Mouse (Mus musculus) hindbrain, embryonic 13.5 days (tissue): ENCODE data around the gene Dlst. TPM values are rescaled to one million over a fixed set of nuclear protein-coding genes. Genes with fewer than 3 reads are reported as not detected.

ENCODE experiments used
- ATAC-seq: fragments of 200-750 bp; cut with Nextera tagmentation; 2 replicates; pipeline ENCODE4 v1.8.0; 2017; ENCODE audit warnings: moderate TSS enrichment; ENCODE audit not compliant: low FRiP score
- H3K27ac ChIP-seq: fragments of 300-500 bp; sonication (generic); 2 replicates; pipeline ENCODE4 v1.5.1; 2015; ENCODE audit warnings: inconsistent platforms, mild to moderate bottlenecking, moderate library complexity
- H3K27me3 ChIP-seq: fragments of 300-500 bp; sonication (generic); 2 replicates; pipeline ENCODE4 v1.6.1; 2015; ENCODE audit warnings: mild to moderate bottlenecking, inconsistent platforms
- H3K36me3 ChIP-seq: fragments of 300-500 bp; sonication (generic); 2 replicates; pipeline ENCODE4 v1.6.1; 2015; ENCODE audit warnings: mild to moderate bottlenecking, inconsistent platforms
- H3K4me1 ChIP-seq: fragments of 300-500 bp; sonication (generic); replicated peaks from 2 replicates; pipeline ENCODE4 v1.6.1; 2015; ENCODE audit warnings: inconsistent platforms
- H3K4me2 ChIP-seq: fragments of 300-500 bp; sonication (generic); 2 replicates; pipeline ENCODE4 v1.6.1; 2015; ENCODE audit warnings: inconsistent platforms, mild to moderate bottlenecking, moderate library complexity
- H3K4me3 ChIP-seq: fragments of 300-500 bp; sonication (generic); 2 replicates; pipeline ENCODE4 v1.5.1; 2015; ENCODE audit warnings: mild to moderate bottlenecking, inconsistent platforms
- H3K9ac ChIP-seq: fragments of 300-500 bp; sonication (generic); 2 replicates; pipeline ENCODE4 v1.6.1; 2015; ENCODE audit warnings: mild to moderate bottlenecking, inconsistent platforms
- H3K9me3 ChIP-seq: fragments of 300-500 bp; sonication (generic); 2 replicates; pipeline ENCODE4 v1.6.1; 2016; ENCODE audit warnings: inconsistent platforms
- WGBS: fragments of 180-500 bp; shearing (Covaris S2); methylation state at CpG from one replicate; pipeline ENCODE4 v1.1.7; 2015; 5-methylcytosine and 5-hydroxymethylcytosine counted together
- polyA plus RNA-seq: library from polyadenylated mRNA; unstranded; fragments of >200 nt; fragmentation: Nextera tagmentation; extraction: Ambion mirVana; gene quantifications from 2 replicates; pipeline ENCODE4 v1.2.1, GENCODE M21; 2015

Gene Dlst
- polyA plus RNA-seq, 1 experiment from 2014 or later, result 107 TPM

DNA sequence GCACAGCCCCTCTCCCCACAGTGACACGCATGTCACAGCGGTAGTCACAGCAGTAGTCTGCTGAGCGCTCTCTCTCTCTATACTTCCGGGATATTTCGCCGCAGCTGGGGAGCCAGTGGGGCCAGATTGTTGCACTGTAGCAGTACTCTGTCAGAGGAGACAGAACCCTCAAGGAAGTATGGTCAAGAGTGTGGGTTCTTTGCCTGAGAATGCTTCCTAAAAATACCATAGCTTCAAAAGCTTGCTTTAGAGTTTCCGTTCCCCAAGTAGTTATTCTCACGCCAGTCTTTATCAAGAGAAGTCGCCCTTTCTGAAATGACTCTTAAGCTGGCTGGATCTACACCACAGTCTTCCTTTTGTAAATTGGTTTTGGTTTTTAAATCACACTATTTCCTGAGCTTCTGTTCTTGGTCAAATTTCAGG, 12.5 kb downstream of the Dlst start:
- no peaks in the 10 kb centered on the region for H3K4me1 ChIP-seq
- peaks cover 88% of the 10 kb centered on the region for H3K36me3 ChIP-seq
- no peak overlapping the region for H3K4me3 ChIP-seq
- ATAC-seq, result no peak
- no peak overlapping the region for H3K27ac ChIP-seq
- no peaks in the 10 kb centered on the region for H3K27me3 ChIP-seq
- WGBS, result 94% methylated on average over 9 of the region's 9 CpGs
- H3K9ac ChIP-seq, result no peak overlapping the region
- no peak overlapping the region for H3K4me2 ChIP-seq
- no peaks in the 10 kb centered on the region for H3K9me3 ChIP-seq

DNA sequence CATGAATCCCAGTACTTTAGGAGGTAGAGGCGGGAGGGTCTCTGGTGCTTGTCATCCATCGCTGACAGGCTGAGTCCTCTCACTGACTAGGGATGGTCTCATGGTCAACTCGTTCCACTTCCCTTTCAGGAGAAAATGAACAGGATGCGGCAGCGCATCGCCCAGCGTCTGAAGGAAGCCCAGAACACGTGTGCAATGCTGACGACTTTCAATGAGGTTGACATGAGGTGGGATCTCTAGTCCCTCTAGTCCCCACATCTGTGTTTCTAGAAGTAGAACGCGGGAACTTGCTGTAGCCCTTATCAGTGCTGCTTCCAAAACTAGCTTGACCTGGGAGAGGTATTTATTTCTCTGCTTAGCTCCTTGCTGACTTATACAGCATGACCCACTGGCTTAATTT, 13.0 kb downstream of the Dlst start:
- Histone ChIP-seq H3K4me2 (no peak overlapping the region), H3K36me3 (peaks cover 88% of the 10 kb centered on the region), H3K4me3 (no peak overlapping the region), H3K4me1 (no peaks in the 10 kb centered on the region), H3K27me3 (no peaks in the 10 kb centered on the region), H3K27ac (no peak overlapping the region), H3K9ac (no peak overlapping the region), H3K9me3 (no peaks in the 10 kb centered on the region)
- ATAC-seq, result no peak
- 94% methylated on average over 11 of the region's 11 CpGs for WGBS

GRCm38 (mm10) chr12:85124751-85125150, 14.1 kb downstream of the Dlst start:
- no peak overlapping the region for H3K4me3 ChIP-seq
- WGBS, result 97% methylated on average over 5 of the region's 5 CpGs
- H3K27ac ChIP-seq, result no peak overlapping the region
- H3K9me3 ChIP-seq, result no peaks in the 10 kb centered on the region
- H3K27me3 ChIP-seq, result no peaks in the 10 kb centered on the region
- no peak overlapping the region for H3K9ac ChIP-seq
- no peak overlapping the region for H3K4me2 ChIP-seq
- no peak for ATAC-seq
- peaks cover 85% of the 10 kb centered on the region for H3K36me3 ChIP-seq
- H3K4me1 ChIP-seq, result no peaks in the 10 kb centered on the region

- 89% methylated on average over 8 of the region's 8 CpGs for WGBS
- Histone ChIP-seq H3K4me1 (no peaks in the 10 kb centered on the region), H3K4me2 (no peak overlapping the region), H3K9me3 (no peaks in the 10 kb centered on the region), H3K36me3 (peaks cover 82% of the 10 kb centered on the region), H3K9ac (no peak overlapping the region), H3K27ac (no peak overlapping the region), H3K27me3 (no peaks in the 10 kb centered on the region), H3K4me3 (no peak overlapping the region)
- no peak; the same call in 1 of the 2 replicates for ATAC-seq
Measured at GRCm38 (mm10) chr12:85126986-85127603, 16.5 kb downstream of the Dlst start.

GRCm38 (mm10) chr12:85129426-85129978, 18.9 kb downstream of the Dlst start:
- peaks cover 83% of the 10 kb centered on the region for H3K36me3 ChIP-seq

GRCm38 (mm10) chr12:85131361-85131760, 20.7 kb downstream of the Dlst start:
- no peak for ATAC-seq
- no peak overlapping the region for H3K4me2 ChIP-seq
- no peaks in the 10 kb centered on the region for H3K9me3 ChIP-seq
- H3K4me1 ChIP-seq, result no peaks in the 10 kb centered on the region; the same call in 1 of the 2 replicates
- H3K9ac ChIP-seq, result no peak overlapping the region
- H3K27me3 ChIP-seq, result no peaks in the 10 kb centered on the region
- peaks cover 91% of the 10 kb centered on the region for H3K36me3 ChIP-seq
- no peak overlapping the region for H3K27ac ChIP-seq
- no peak overlapping the region for H3K4me3 ChIP-seq
- 90% methylated on average over 6 of the region's 6 CpGs for WGBS

More at GRCm38 (mm10) chr12:85129426-85129978, 18.9 kb downstream of the Dlst start:
- Histone ChIP-seq H3K9me3 (no peaks in the 10 kb centered on the region), H3K27ac (no peak overlapping the region), H3K4me2 (no peak overlapping the region), H3K4me3 (no peak overlapping the region), H3K4me1 (no peaks in the 10 kb centered on the region), H3K9ac (no peak overlapping the region), H3K27me3 (no peaks in the 10 kb centered on the region)
- 96% methylated on average over 9 of the region's 9 CpGs for WGBS
- ATAC-seq, result no peak

DNA sequence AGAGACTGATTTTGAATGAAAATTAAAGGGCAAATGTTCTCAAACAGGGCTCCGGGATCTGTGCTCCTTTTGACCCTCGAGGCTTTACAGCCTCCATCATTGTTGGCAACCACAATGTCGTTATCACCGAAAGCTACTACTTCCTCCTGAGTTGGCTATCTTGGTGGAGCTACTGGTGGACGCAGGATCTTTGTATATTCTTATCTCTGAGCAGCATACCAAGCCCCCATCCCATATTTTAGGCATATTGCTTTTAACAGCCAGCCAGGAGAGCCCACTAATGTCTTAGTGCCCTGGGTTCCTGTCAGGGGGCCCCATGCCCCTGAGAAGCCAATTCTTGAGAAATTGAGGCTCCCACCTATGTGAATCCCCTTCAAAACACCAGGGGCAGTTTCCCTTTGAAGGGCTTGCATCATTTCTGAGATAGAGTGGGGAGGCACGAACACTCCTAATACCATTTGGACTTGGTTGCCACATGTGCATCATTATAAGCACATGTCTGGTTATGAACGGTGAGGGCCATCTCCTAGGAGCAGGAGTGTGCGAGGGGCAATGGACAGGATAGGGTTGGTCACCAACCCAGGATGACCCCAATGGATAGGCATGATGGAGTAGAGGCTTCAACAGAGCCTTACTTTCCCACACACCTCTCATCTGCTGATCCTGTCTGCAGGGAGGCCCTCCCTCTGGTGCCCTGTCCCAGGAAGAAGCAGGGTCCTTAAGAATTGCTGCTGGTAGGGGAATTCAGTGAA, 23.6 kb downstream of the Dlst start:
- H3K4me2 ChIP-seq, result no peak overlapping the region
- no peak overlapping the region for H3K9ac ChIP-seq
- H3K9me3 ChIP-seq, result no peaks in the 10 kb centered on the region
- 94% methylated on average over 8 of the region's 8 CpGs for WGBS
- H3K4me1 ChIP-seq, result no peaks in the 10 kb centered on the region; the same call in 1 of the 2 replicates
- no peak overlapping the region for H3K4me3 ChIP-seq
- peaks cover 88% of the 10 kb centered on the region for H3K36me3 ChIP-seq
- no peak overlapping the region for H3K27ac ChIP-seq
- no peak for ATAC-seq
- peaks cover 3% of the 10 kb centered on the region; the same call in 1 of the 2 replicates for H3K27me3 ChIP-seq

- 82% methylated on average over 19 of the region's 19 CpGs for WGBS
- Histone ChIP-seq H3K4me3 (no peak overlapping the region), H3K9ac (no peak overlapping the region), H3K27me3 (peaks cover 9% of the 10 kb centered on the region), H3K4me2 (no peak overlapping the region), H3K27ac (no peak overlapping the region), H3K4me1 (no peaks in the 10 kb centered on the region; the same call in 1 of the 2 replicates), H3K9me3 (no peaks in the 10 kb centered on the region), H3K36me3 (peaks cover 81% of the 10 kb centered on the region)
- ATAC-seq, result peak; percentile 2; the same call in 1 of the 2 replicates
Measured at GRCm38 (mm10) chr12:85135513-85136470, 25.2 kb downstream of the Dlst start.

DNA sequence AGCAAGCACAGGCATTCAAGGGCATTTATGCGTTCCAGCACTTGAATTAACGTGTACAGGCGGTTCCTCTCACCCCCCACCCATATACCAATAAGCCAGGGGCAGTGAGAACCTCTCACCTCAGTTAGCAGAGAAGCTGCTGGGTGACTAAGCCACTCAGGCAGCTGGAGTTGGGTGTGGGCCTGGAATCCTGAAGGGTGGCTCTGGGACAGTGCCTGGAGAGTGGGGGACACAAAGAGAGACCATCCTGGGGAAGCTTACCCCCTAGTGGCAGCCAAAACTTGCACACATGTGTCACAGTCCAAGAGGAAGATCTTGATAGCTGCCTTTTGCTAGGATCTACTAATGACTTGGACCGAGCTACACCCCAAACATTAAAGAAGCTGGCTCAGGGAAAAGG, 26.0 kb downstream of the Dlst start:
- 80% methylated on average over 4 of the region's 4 CpGs for WGBS
- H3K9me3 ChIP-seq, result no peaks in the 10 kb centered on the region
- no peaks in the 10 kb centered on the region; the same call in 1 of the 2 replicates for H3K4me1 ChIP-seq
- ATAC-seq, result no peak
- H3K27me3 ChIP-seq, result peaks cover 9% of the 10 kb centered on the region
- no peak overlapping the region for H3K4me2 ChIP-seq
- no peak overlapping the region for H3K9ac ChIP-seq
- peaks cover 74% of the 10 kb centered on the region for H3K36me3 ChIP-seq
- no peak overlapping the region for H3K4me3 ChIP-seq
- no peak overlapping the region for H3K27ac ChIP-seq

DNA sequence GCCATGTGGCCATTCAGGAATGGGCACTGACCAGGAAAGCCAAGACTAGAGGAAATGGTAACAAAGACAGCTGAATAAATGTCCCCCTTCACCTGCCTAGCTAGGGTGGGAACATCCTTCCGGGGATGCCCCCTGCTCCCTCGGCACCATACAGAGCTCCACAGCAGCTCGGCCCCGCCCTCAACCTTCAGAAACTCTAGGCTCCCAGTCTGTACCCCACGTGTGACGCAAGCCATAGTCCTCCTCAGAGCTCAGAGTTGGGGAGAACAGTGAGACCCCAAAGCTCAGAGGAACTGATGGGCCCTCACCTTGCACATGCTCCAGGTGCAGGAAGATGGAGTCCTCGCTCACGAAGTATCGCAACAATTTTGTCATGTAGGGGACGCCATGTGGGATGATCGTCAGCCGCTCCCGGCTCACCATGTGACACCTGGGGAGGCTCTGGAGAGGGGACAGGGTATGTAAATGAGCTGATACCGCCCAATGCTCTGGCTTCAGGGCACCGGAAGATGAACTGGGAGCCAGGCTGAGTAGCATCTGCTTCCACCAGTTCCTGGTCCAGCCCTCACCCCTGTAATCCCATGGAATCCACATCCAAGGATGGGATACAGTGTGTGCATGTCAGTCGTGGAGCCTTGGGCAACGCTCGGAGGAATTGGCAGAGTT, 29.5 kb downstream of the Dlst start:
- Histone ChIP-seq H3K4me2 (no peak overlapping the region), H3K9ac (no peak overlapping the region), H3K4me3 (no peak overlapping the region), H3K27ac (no peak overlapping the region), H3K4me1 (no peaks in the 10 kb centered on the region; the same call in 1 of the 2 replicates), H3K9me3 (0 out of 2 replicates have a peak, but pooled peaks cover 4% of the 10 kb centered on the region), H3K27me3 (peaks cover 12% of the 10 kb centered on the region), H3K36me3 (peaks cover 55% of the 10 kb centered on the region)
- WGBS, result 46% methylated on average over 18 of the region's 18 CpGs
- ATAC-seq, result no peak

DNA sequence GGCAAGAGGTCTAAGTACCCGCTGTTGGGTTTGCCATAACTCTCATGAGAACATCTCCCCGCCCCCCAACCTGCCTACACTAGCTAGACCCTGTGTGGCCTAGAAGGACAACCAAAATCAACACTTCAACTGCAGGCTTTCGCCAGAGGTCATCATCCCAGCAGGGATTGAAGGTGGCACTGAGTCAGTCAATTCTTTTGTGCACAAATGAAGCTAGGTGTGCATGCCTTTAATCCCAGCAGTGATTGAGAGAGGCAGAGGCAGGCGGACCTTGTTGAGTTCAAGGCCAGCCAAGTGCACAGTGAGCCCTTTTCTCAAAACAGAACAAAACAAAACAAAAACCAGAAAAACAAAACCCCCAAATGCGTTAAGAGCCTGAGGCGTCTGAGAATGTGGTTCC, 30.5 kb downstream of the Dlst start:
- no peak overlapping the region for H3K4me3 ChIP-seq
- 85% methylated on average over 6 of the region's 6 CpGs for WGBS
- H3K27ac ChIP-seq, result no peak overlapping the region
- no peak overlapping the region for H3K9ac ChIP-seq
- H3K27me3 ChIP-seq, result peaks cover 12% of the 10 kb centered on the region
- ATAC-seq, result no peak
- H3K9me3 ChIP-seq, result 0 out of 2 replicates have a peak, but pooled peaks cover 4% of the 10 kb centered on the region
- no peak overlapping the region for H3K4me2 ChIP-seq
- H3K36me3 ChIP-seq, result peaks cover 46% of the 10 kb centered on the region
- H3K4me1 ChIP-seq, result peaks cover 7% of the 10 kb centered on the region; the same call in 1 of the 2 replicates
